Mouse (Mus musculus) midbrain, embryonic 12.5 days (tissue): ENCODE data around the gene Gm20388. TPM values are rescaled to one million over a fixed set of nuclear protein-coding genes. Genes with fewer than 3 reads are reported as not detected.
A peak's percentile ranks its signal among the peaks of the same experiment; 100 is the strongest.

Experiments used
- ATAC-seq: fragments of 200-750 bp; cut with Nextera tagmentation; 2 replicates; pipeline ENCODE4 v1.8.0; 2017; ENCODE audit warnings: low read depth, moderate TSS enrichment, moderate library complexity; ENCODE audit not compliant: low FRiP score
- H3K27ac ChIP-seq: fragments of 300-500 bp; sonication (generic); replicated peaks from 2 replicates; pipeline ENCODE4 v1.5.1; 2016; ENCODE audit warnings: mild to moderate bottlenecking
- H3K27me3 ChIP-seq: fragments of 300-500 bp; sonication (generic); 2 replicates; pipeline ENCODE4 v1.6.1; 2016; ENCODE audit warnings: mild to moderate bottlenecking
- H3K36me3 ChIP-seq: fragments of 300-500 bp; sonication (generic); 2 replicates; pipeline ENCODE4 v1.6.1; 2016
- H3K4me1 ChIP-seq: fragments of 300-500 bp; sonication (generic); 2 replicates; pipeline ENCODE4 v1.6.1; 2016
- H3K4me2 ChIP-seq: fragments of 300-500 bp; sonication (generic); replicated peaks from 2 replicates; pipeline ENCODE4 v1.6.1; 2016; ENCODE audit warnings: mild to moderate bottlenecking, moderate library complexity
- H3K4me3 ChIP-seq: fragments of 300-500 bp; sonication (generic); 2 replicates; pipeline ENCODE4 v1.5.1; 2016; ENCODE audit warnings: mild to moderate bottlenecking
- H3K9ac ChIP-seq: fragments of 300-500 bp; sonication (generic); replicated peaks from 2 replicates; pipeline ENCODE4 v1.6.1; 2016; ENCODE audit warnings: mild to moderate bottlenecking, moderate library complexity
- H3K9me3 ChIP-seq: fragments of 300-500 bp; sonication (generic); 2 replicates; pipeline ENCODE4 v1.6.1; 2016; ENCODE audit warnings: mild to moderate bottlenecking
- WGBS: fragments of 180-500 bp; shearing (Covaris S2); methylation state at CpG from one replicate; pipeline ENCODE4 v1.1.7; 2016; 5-methylcytosine and 5-hydroxymethylcytosine counted together
- polyA plus RNA-seq: library from polyadenylated mRNA; unstranded; fragments of >200 nt; fragmentation: Nextera tagmentation; extraction: Ambion mirVana; gene quantifications from 2 replicates; pipeline ENCODE4 v1.2.1, GENCODE M21; 2016

Gene Gm20388
- polyA plus RNA-seq, 1 experiment from 2014 or later = not detected

DNA sequence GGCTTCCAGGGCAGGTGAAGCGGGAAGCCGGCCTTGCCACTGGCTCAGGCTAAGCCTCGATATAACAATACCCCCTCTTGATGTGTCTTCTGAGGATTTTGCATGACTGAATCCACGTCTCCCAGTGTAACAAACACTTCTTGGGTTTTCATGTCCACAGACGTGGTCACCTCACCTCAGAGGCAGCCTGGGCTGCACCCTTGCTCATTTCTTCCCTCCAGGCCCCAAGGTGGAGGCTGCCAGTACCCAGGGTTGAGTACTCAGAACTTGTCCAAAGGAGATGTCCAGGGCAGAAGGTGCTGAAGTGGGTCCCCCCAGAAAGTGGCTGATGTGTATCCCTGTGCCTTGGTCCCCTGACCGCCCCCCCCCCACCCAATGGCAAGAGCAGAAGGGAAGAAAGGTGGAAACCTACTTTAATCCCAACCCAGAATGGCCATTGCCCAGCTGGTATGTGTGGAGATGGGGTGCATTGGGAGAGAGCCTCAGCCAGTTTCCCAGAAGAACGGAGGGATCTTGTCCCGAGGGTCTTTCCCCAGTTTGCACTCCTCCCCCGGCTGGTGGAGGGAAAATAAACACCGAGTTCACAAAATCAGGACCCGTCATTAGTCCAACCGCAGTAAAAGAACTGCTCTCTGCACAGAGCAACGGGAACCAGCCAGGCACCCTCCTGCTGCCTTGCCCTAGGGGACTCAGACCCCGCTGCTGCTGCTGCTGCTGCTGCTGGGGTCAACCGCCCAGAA is 1163.6 kb downstream of the Gm20388 start:
- no peak overlapping the region for H3K27ac ChIP-seq
- no peaks in the 10 kb centered on the region for H3K9me3 ChIP-seq
- no peaks in the 10 kb centered on the region for H3K36me3 ChIP-seq
- WGBS = 1% methylated on average over 15 of the region's 15 CpGs
- H3K4me1 ChIP-seq = peaks cover 7% of the 10 kb centered on the region; the same call in 1 of the 2 replicates
- H3K4me3 ChIP-seq = no peak overlapping the region
- H3K4me2 ChIP-seq = no peak overlapping the region
- H3K9ac ChIP-seq = no peak overlapping the region
- ATAC-seq = no peak
- peaks cover 100% of the 10 kb centered on the region for H3K27me3 ChIP-seq

GRCm38 (mm10) chr8:121074848-121075145 is 1164.2 kb downstream of the Gm20388 start:
- no peak overlapping the region for H3K9ac ChIP-seq
- H3K4me3 ChIP-seq = no peak overlapping the region
- under 1% methylated on average over 10 of the region's 10 CpGs for WGBS
- no peaks in the 10 kb centered on the region for H3K36me3 ChIP-seq
- H3K4me1 ChIP-seq = peaks cover 7% of the 10 kb centered on the region; the same call in 1 of the 2 replicates
- H3K27ac ChIP-seq = no peak overlapping the region
- no peak overlapping the region for H3K4me2 ChIP-seq
- no peaks in the 10 kb centered on the region for H3K9me3 ChIP-seq
- ATAC-seq = no peak
- peaks cover 100% of the 10 kb centered on the region for H3K27me3 ChIP-seq

- no peak overlapping the region for H3K4me3 ChIP-seq
- H3K36me3 ChIP-seq = no peaks in the 10 kb centered on the region
- peaks cover 100% of the 10 kb centered on the region for H3K27me3 ChIP-seq
- no peak overlapping the region for H3K9ac ChIP-seq
- ATAC-seq = no peak
- under 1% methylated on average over 13 of the region's 13 CpGs for WGBS
- H3K4me2 ChIP-seq = no peak overlapping the region
- no peak overlapping the region for H3K27ac ChIP-seq
- no peaks in the 10 kb centered on the region for H3K9me3 ChIP-seq
- H3K4me1 ChIP-seq = peaks cover 7% of the 10 kb centered on the region; the same call in 1 of the 2 replicates
Measured at GRCm38 (mm10) chr8:121075936-121076335, 1165.3 kb downstream of the Gm20388 start.

DNA sequence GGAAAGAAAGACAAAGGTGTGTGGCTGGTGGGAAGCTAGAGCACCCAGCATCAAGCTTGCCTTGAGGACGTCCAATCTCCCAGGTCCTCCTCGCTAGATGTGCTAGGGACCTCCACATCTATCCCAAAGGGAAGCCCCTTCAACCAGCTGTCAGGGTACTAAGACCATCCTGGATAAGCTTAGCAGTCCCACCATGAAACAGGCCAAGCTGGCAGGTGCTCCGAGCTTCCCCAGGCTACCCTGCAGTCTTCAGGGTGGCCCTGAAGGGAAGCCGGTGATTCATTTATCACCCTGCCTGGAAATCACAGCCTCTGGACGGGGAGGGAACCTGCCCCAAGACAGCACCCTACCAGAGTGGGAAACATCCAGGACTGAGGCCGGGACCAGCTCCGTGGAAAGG is 1165.9 kb downstream of the Gm20388 start:
- 3% methylated on average over 7 of the region's 7 CpGs for WGBS
- H3K9ac ChIP-seq = no peak overlapping the region
- peaks cover 100% of the 10 kb centered on the region for H3K27me3 ChIP-seq
- H3K4me3 ChIP-seq = no peak overlapping the region
- no peaks in the 10 kb centered on the region for H3K9me3 ChIP-seq
- H3K4me1 ChIP-seq = peaks cover 7% of the 10 kb centered on the region; the same call in 1 of the 2 replicates
- H3K27ac ChIP-seq = no peak overlapping the region
- no peaks in the 10 kb centered on the region for H3K36me3 ChIP-seq
- H3K4me2 ChIP-seq = no peak overlapping the region
- ATAC-seq = no peak

- WGBS = 0% methylated on average over 14 of the region's 14 CpGs
- Histone ChIP-seq H3K27ac (no peak overlapping the region), H3K4me2 (no peak overlapping the region), H3K9me3 (no peaks in the 10 kb centered on the region), H3K36me3 (no peaks in the 10 kb centered on the region), H3K4me3 (no peak overlapping the region), H3K27me3 (peaks cover 100% of the 10 kb centered on the region), H3K4me1 (peaks cover 14% of the 10 kb centered on the region), H3K9ac (no peak overlapping the region)
- no peak for ATAC-seq
Measured at GRCm38 (mm10) chr8:121078721-121079120, 1168.1 kb downstream of the Gm20388 start.

DNA sequence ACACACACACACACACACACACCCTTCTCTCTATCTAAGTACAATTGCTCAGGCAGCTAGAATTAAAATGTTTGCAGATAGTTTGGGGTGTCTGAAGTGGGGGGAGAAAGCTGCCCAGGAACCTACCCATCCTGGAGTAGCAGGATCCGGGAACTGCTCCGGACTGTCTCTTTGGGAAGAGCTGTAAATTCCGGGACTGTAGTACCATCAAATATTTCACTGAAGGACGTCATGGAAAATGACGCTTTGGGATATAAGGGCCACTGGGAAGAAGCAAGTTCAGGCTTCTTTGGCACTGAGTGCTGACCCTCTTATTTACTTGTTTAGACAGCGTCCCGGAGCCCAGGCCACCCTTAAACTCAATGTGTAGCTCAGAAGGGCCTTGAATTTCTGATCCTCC is 1168.6 kb downstream of the Gm20388 start:
- no peak overlapping the region for H3K9ac ChIP-seq
- WGBS = 1% methylated on average over 7 of the region's 7 CpGs
- no peak overlapping the region for H3K4me2 ChIP-seq
- H3K4me3 ChIP-seq = no peak overlapping the region
- no peaks in the 10 kb centered on the region for H3K36me3 ChIP-seq
- H3K27me3 ChIP-seq = peaks cover 100% of the 10 kb centered on the region
- no peak for ATAC-seq
- no peaks in the 10 kb centered on the region for H3K9me3 ChIP-seq
- no peak overlapping the region for H3K27ac ChIP-seq
- peaks cover 19% of the 10 kb centered on the region for H3K4me1 ChIP-seq

DNA sequence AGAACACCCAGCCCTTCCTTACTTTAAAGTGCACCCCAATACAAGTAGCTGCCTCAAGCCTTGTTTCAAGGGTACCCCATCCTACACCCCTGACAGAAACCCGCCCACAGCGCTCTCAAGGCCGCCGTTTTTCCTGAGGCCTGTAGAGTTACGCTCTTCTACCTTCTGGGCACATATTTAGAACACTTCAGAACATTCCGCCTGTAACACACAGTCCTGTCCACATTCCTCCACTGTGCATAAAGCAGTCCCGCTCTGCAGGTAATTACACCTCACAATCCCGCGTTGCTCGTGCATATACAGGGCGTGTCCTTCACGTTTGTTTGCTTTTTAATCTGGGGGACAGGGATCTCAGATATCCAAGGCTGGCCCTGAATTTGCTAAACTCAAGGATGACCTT is 1169.3 kb downstream of the Gm20388 start:
- Histone ChIP-seq H3K36me3 (no peaks in the 10 kb centered on the region), H3K9ac (no peak overlapping the region), H3K4me1 (peaks cover 26% of the 10 kb centered on the region), H3K9me3 (no peaks in the 10 kb centered on the region), H3K4me2 (no peak overlapping the region), H3K4me3 (no peak overlapping the region), H3K27ac (no peak overlapping the region), H3K27me3 (peaks cover 100% of the 10 kb centered on the region)
- no peak for ATAC-seq
- 2% methylated on average over 12 of the region's 12 CpGs for WGBS

GRCm38 (mm10) chr8:121080361-121081090 is 1169.9 kb downstream of the Gm20388 start:
- Histone ChIP-seq H3K9me3 (no peaks in the 10 kb centered on the region), H3K4me2 (no peak overlapping the region), H3K4me3 (0 out of 2 replicates have a peak overlapping the region, but pooled peaks have one; percentile 3), H3K36me3 (no peaks in the 10 kb centered on the region), H3K27ac (no peak overlapping the region), H3K4me1 (peaks cover 28% of the 10 kb centered on the region), H3K9ac (no peak overlapping the region), H3K27me3 (peaks cover 100% of the 10 kb centered on the region)
- ATAC-seq = no peak
- WGBS = under 1% methylated on average over 49 of the region's 49 CpGs

GRCm38 (mm10) chr8:121081398-121081797 is 1170.8 kb downstream of the Gm20388 start:
- H3K27me3 ChIP-seq = peaks cover 100% of the 10 kb centered on the region
- no peak overlapping the region for H3K9ac ChIP-seq
- H3K4me3 ChIP-seq = no peak overlapping the region
- no peak for ATAC-seq
- H3K4me2 ChIP-seq = no peak overlapping the region
- no peak overlapping the region for H3K27ac ChIP-seq
- H3K36me3 ChIP-seq = no peaks in the 10 kb centered on the region
- peaks cover 28% of the 10 kb centered on the region for H3K4me1 ChIP-seq
- no peaks in the 10 kb centered on the region for H3K9me3 ChIP-seq
- WGBS = 0% methylated on average over 7 of the region's 7 CpGs

DNA sequence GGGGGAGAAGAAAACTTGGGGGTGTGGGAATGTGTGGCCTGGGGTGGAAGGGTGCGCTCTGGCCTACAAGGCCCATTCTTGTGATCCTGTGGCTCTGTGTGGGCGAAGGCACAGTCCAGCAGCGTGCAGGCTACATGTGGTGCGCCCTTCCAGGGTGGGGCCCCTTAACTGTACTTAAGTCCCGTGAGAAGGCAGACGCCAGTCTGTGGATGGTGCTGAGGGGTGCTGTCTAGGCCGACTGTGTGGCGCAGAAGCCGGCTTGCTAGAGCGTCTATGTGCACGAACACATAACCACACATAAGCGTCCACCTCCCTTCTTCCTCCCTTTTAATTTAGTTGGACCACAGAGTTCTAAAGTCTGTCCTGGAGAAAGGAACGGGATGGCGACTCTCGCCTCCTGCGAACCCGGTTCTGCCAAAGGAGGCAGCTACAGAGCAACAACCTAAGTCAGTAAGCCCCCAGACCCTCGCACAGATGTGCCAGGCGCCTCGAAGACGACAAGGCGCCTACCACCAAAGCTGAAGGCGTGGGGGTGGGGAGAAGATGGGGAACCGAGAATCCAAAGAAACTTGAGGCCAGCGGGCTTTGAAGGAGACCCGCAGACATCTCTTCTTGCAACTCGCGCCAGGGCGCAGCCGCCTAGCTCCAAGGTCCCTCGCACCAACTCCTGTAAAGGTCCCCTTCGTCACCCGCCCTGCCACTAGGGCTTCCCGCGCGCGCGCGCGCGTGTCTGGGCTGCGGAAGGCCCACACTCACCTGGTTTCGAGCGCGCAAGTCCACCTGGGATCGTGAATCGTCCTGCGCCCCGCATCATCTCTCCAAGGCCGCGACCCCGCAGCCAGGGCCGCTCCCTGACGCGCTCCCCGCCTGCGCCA is 1171.8 kb downstream of the Gm20388 start:
- Histone ChIP-seq H3K4me3 (peak overlapping the region; percentile 46), H3K36me3 (no peaks in the 10 kb centered on the region), H3K9me3 (no peaks in the 10 kb centered on the region), H3K9ac (no peak overlapping the region), H3K27ac (no peak overlapping the region), H3K4me2 (peak overlapping the region; percentile 69), H3K4me1 (peaks cover 28% of the 10 kb centered on the region), H3K27me3 (peaks cover 100% of the 10 kb centered on the region)
- no peak for ATAC-seq
- under 1% methylated on average over 52 of the region's 57 CpGs for WGBS

- under 1% methylated on average over 88 of the region's 89 CpGs for WGBS
- Histone ChIP-seq H3K36me3 (no peaks in the 10 kb centered on the region), H3K4me2 (peak overlapping the region; percentile 69), H3K4me3 (peak overlapping the region; percentile 46), H3K9me3 (no peaks in the 10 kb centered on the region), H3K27me3 (peaks cover 99% of the 10 kb centered on the region), H3K27ac (no peak overlapping the region), H3K4me1 (peaks cover 28% of the 10 kb centered on the region), H3K9ac (no peak overlapping the region; the same call in 1 of the 2 replicates)
- no peak for ATAC-seq
Measured at GRCm38 (mm10) chr8:121083093-121083935, 1172.7 kb downstream of the Gm20388 start.
